Mouse (Mus musculus): ENCODE measurements around the gene Olfr1283. TPM values are rescaled to one million over a fixed set of nuclear protein-coding genes. Genes with fewer than 3 reads are reported as not detected.
"Not testable (repeated sequence)": the region's sequence is repeated elsewhere in the genome, so short reads cannot be mapped to it uniquely, and the experiment has no call there.

Gene Olfr1283
- not detected for total RNA-seq (2021)
- long read RNA-seq, result 0 reads

DNA sequence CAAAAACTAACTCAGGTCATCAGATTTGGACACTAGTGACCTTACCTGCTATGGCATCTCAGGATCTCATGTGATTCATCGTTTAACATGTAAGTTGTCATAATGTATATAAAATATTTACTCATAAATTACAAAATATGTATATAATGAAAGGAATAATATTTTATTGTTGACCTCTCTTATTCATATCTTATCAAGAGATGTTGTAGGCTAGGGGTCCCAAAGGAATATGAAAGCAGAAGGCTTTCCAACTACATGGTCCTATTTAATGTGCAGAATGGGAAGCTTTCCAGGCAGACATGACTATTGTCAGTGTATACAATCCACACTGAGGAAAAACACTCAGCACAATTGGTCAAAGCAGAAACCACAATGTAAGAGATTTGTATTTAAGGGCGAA lies at the start of gene Olfr1283:
Gene Olfr1283 (plus strand): TSS at position 301 of the 400 bp plus-strand sequence.
- no peak for DNase-seq (ENCODE audit: low spot score in 2 of 2)

DNA sequence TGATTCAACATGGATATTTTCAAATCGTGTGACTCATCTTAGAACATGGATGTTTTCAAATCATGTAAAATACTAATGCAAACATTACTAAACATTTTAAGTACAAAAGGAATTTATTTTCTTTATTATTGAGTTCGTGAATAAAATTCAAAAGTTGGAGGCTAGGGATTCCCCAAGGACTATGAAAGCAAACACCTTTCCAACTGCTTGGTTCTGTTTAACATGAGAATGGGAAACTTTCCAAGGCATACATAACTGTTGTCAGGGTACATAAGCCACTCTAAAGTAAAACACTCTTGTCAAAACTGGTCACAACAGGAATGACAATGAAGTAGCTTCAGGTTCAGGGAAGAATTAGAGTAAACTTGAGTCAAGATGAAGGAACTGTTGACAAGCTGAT lies 40.4 kb upstream of the Olfr1283 start, which contains the start of gene Olfr1281:
Gene Olfr1281 (plus strand): TSS at position 301 of the 400 bp plus-strand sequence.
- DNase-seq (ENCODE audit: low spot score in 2 of 2), result no peak

DNA sequence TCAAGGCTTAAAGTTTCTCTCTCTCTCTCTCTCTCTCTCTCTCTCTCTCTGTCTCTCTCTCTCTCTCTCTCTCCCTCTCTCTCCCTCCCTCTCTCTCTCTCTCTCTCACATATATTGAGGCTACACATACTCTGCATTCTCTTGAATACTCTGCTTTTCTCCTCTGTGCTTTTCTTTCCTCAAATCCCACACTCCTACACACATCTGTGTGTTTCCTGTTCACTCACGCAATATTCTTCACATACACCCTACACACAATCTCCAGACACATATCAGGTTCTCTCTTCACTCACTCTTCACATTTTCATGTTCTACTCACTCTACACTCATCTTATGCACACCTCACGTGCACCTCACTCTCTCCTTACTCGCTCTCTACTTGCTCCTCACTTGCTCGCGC lies 32.9 kb upstream of the Olfr1283 start:
- DNase-seq (ENCODE audit: low spot score in 2 of 2), result not testable (repeated sequence)

DNA sequence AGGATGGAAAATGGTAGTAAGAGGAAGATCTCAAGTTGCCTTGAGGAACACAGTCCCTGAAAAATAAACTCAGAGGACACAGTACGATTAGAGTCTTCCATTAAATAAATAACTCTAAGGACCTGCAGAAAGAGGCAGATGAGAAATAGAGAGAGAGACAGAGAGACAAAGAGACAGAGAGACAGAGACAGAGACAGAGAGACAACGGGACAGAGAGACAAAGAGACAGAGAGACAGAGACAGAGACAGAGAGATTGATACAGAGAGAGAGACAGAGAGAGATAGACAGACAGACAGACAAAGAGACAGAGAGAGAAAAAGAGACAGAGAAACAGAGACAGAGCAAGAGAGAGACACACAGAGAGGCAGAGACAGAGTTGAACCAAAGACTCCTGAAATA lies 30.6 kb upstream of the Olfr1283 start, which contains the start of gene Olfr1282:
Gene Olfr1282 (minus strand): TSS at position 101 of the 400 bp plus-strand sequence.
- no peak for DNase-seq (ENCODE audit: low spot score in 2 of 2)

DNA sequence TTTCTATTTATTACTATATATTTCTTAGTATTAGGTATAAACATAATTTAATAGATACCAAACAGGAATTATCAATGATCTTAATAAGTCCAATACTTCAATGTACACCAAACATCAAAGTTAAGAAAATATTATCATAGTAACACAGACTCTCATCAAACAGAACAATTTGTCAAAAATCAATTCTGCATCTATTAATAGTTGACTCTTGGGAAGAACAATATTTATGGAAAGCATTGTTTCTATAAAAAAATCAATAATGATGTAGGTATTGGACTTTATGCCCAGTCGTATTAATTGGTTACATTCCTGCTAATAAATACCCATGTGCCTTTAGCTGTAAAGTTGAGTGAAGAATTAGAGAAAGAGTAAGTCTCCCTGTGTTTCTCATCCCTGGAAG lies 8.6 kb downstream of the Olfr1283 start, which contains the start of gene Olfr1284:
Gene Olfr1284 (plus strand): TSS at position 301 of the 400 bp plus-strand sequence.
- DNase-seq (ENCODE audit: low spot score in 2 of 2), result no peak

Other genes with a start within 250 kb of the Olfr1283 start
- gene Gm15130, start 213.9 kb upstream of the Olfr1283 start, total RNA-seq (2021), result not detected
- not detected for gene 4930430A15Rik, start 137.2 kb upstream of the Olfr1283 start, total RNA-seq (2021)
- not detected for gene Olfr1275, start 131.5 kb upstream of the Olfr1283 start, total RNA-seq (2021)
- gene Olfr1276, start 112.3 kb upstream of the Olfr1283 start, total RNA-seq (2021), result not detected
- gene Olfr1277, start 92.7 kb upstream of the Olfr1283 start, total RNA-seq (2021), result not detected
- gene Olfr1278, start 76.7 kb upstream of the Olfr1283 start, total RNA-seq (2021), result not detected
- gene Olfr1279, start 66.2 kb upstream of the Olfr1283 start, total RNA-seq (2021), result not detected
- not detected for gene Olfr1280, start 52.8 kb upstream of the Olfr1283 start, total RNA-seq (2021)
- not detected for gene Olfr1281, start 40.3 kb upstream of the Olfr1283 start, total RNA-seq (2021)
- not detected for gene Olfr1282, start 30.7 kb upstream of the Olfr1283 start, total RNA-seq (2021)
- gene Olfr1284, start 8.7 kb downstream of the Olfr1283 start, total RNA-seq (2021), result not detected
- not detected for gene Olfr1286, start 56.3 kb downstream of the Olfr1283 start, total RNA-seq (2021)
- not detected for gene Olfr1287, start 82.4 kb downstream of the Olfr1283 start, total RNA-seq (2021)
- not detected for gene Olfr1288, start 107.3 kb downstream of the Olfr1283 start, total RNA-seq (2021)
- gene Olfr1289, start 114.0 kb downstream of the Olfr1283 start, total RNA-seq (2021), result not detected
- gene Olfr1290, start 127.0 kb downstream of the Olfr1283 start, total RNA-seq (2021), result not detected
- not detected for gene Olfr1291-ps1, start 130.4 kb downstream of the Olfr1283 start, total RNA-seq (2021)
- not detected for gene Olfr1293-ps, start 158.4 kb downstream of the Olfr1283 start, total RNA-seq (2021)
- not detected for gene Olfr1294, start 173.5 kb downstream of the Olfr1283 start, total RNA-seq (2021)
- gene Olfr1295, start 202.9 kb downstream of the Olfr1283 start, total RNA-seq (2021), result not detected

All from layer of hippocampus, adult 18-20 months (tissue).